Mouse (Mus musculus) testis, adult 2 months (tissue): Measurements from ENCODE around the gene Gngt1.

Experiments
- CTCF ChIP-seq: fragments of 200-500 bp; IDR thresholded peaks from 2 replicates; pipeline ENCODE4 v1.5.1; 2012; ENCODE audit warnings: low read depth, mild to moderate bottlenecking, inconsistent platforms, low read length, moderate library complexity; ENCODE audit not compliant: control insufficient read depth, insufficient read depth, insufficient replicate concordance
- POLR2A ChIP-seq: fragments of 200-500 bp; IDR thresholded peaks from 2 replicates; pipeline ENCODE4 v1.6.1; 2012; ENCODE audit warnings: low read depth, mild to moderate bottlenecking, inconsistent platforms, low read length, moderate library complexity; ENCODE audit not compliant: control insufficient read depth

- TF ChIP-seq POLR2A (no peak), CTCF (no peak)
These were observed 5.7 kb downstream of the Gngt1 start for GRCm38 (mm10) chr6:3999296-3999695.
